Mouse (Mus musculus) intestine, embryonic 15.5 days (tissue): Measurements from ENCODE around the gene Arl3. TPM values are rescaled to one million over a fixed set of nuclear protein-coding genes. Genes with fewer than 3 reads are reported as not detected.
"Not testable (repeated sequence)": the region's sequence is repeated elsewhere in the genome, so short reads cannot be mapped to it uniquely, and the experiment has no call there.

Experiments
- ATAC-seq: fragments of 200-750 bp; cut with Nextera tagmentation; 2 replicates; pipeline ENCODE4 v1.8.0; 2017; ENCODE audit warnings: moderate TSS enrichment, moderate library complexity
- H3K27ac ChIP-seq: fragments of 300-500 bp; sonication (generic); 2 replicates; pipeline ENCODE4 v1.5.1; 2015; ENCODE audit warnings: mild to moderate bottlenecking, inconsistent platforms
- H3K27me3 ChIP-seq: fragments of 300-500 bp; sonication (generic); replicated peaks from 2 replicates; pipeline ENCODE4 v1.6.1; 2015; ENCODE audit warnings: inconsistent platforms
- H3K36me3 ChIP-seq: fragments of 300-500 bp; sonication (generic); 2 replicates; pipeline ENCODE4 v1.6.1; 2015; ENCODE audit warnings: inconsistent platforms
- H3K4me1 ChIP-seq: fragments of 300-500 bp; sonication (generic); replicated peaks from 2 replicates; pipeline ENCODE4 v1.6.1; 2015; ENCODE audit warnings: inconsistent platforms
- H3K4me2 ChIP-seq: fragments of 300-500 bp; sonication (generic); replicated peaks from 2 replicates; pipeline ENCODE4 v1.6.1; 2015; ENCODE audit warnings: mild to moderate bottlenecking, inconsistent platforms
- H3K4me3 ChIP-seq: fragments of 300-500 bp; sonication (generic); replicated peaks from 2 replicates; pipeline ENCODE4 v1.5.1; 2015; ENCODE audit warnings: inconsistent platforms
- H3K9ac ChIP-seq: fragments of 300-500 bp; sonication (generic); 2 replicates; pipeline ENCODE4 v1.6.1; 2015; ENCODE audit warnings: inconsistent platforms
- H3K9me3 ChIP-seq: fragments of 300-500 bp; sonication (generic); 2 replicates; pipeline ENCODE4 v1.6.1; 2016; ENCODE audit warnings: inconsistent platforms
- WGBS: fragments of 180-500 bp; shearing (Covaris S2); methylation state at CpG from one replicate; pipeline ENCODE4 v1.1.7; 2015; 5-methylcytosine and 5-hydroxymethylcytosine counted together
- polyA plus RNA-seq: library from polyadenylated mRNA; unstranded; fragments of >200 nt; fragmentation: Nextera tagmentation; extraction: Ambion mirVana; gene quantifications from 2 replicates; pipeline ENCODE4 v1.2.1, GENCODE M21; 2015

Gene Arl3
- polyA plus RNA-seq, 1 experiment from 2014 or later = 69.9 TPM

DNA sequence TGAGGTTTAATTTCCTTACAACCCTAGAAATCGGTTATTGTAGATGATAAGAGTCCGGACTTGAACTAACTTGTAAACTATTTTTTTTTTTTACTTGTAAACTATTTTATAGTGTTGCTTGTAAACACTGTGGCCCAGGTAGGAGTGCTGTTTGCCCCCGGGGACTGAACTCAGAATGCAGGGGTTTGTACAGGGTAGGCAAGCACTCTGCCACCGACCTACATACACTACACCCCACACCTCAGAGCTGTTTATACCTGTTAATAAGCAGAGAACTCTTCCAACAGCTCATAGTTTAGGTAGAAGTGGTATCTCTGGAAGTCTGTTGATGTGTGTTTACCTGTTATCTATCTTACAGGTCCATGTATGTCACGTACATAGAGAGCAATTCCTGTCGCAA is 992 bp upstream of the Arl3 start:
- WGBS = 39% methylated on average over 6 of the region's 6 CpGs
- ATAC-seq = no peak
- H3K4me2 ChIP-seq = peak overlapping the region; percentile 86
- H3K4me3 ChIP-seq = peak overlapping the region; percentile 84
- no peak overlapping the region for H3K27ac ChIP-seq
- peaks cover 10% of the 10 kb centered on the region; the same call in 1 of the 2 replicates for H3K4me1 ChIP-seq
- no peaks in the 10 kb centered on the region for H3K27me3 ChIP-seq
- no peaks in the 10 kb centered on the region for H3K36me3 ChIP-seq
- H3K9ac ChIP-seq = peak overlapping the region; percentile 77; the same call in 1 of the 2 replicates
- no peaks in the 10 kb centered on the region for H3K9me3 ChIP-seq

- WGBS = 1% methylated on average over 17 of the region's 17 CpGs
- Histone ChIP-seq H3K9ac (peak overlapping the region; percentile 67), H3K9me3 (no peaks in the 10 kb centered on the region), H3K27ac (peak overlapping the region; percentile 59), H3K4me3 (peak overlapping the region; percentile 84), H3K4me1 (peaks cover 10% of the 10 kb centered on the region; the same call in 1 of the 2 replicates), H3K4me2 (peak overlapping the region; percentile 78), H3K36me3 (no peaks in the 10 kb centered on the region), H3K27me3 (no peaks in the 10 kb centered on the region)
- ATAC-seq = no peak; the same call in 1 of the 2 replicates
Observed at GRCm38 (mm10) chr19:46572548-46572947, 450 bp downstream of the Arl3 start.

DNA sequence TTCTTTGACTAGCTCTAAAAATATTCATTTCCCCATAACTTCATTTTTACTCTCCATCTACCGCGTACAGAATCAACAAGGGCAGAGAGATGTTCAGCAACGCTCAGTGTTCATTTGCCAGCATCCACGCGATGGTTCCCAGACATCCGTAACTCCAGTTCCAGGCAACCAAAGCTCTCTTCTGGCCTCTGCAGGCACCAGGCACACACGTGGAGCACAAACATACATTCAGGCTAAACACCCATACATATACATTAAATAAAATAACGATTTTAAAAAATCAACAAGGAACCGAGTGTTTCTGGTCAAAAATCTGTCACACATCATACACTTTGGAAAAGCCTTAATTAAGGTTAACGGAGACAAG is 1.1 kb downstream of the Arl3 start:
- no peaks in the 10 kb centered on the region for H3K27me3 ChIP-seq
- H3K9ac ChIP-seq = no peak overlapping the region
- H3K4me2 ChIP-seq = peak overlapping the region; percentile 78
- H3K36me3 ChIP-seq = no peaks in the 10 kb centered on the region
- 21% methylated on average over 10 of the region's 10 CpGs for WGBS
- no peak overlapping the region for H3K27ac ChIP-seq
- ATAC-seq = no peak
- no peaks in the 10 kb centered on the region for H3K9me3 ChIP-seq
- H3K4me3 ChIP-seq = peak overlapping the region; percentile 84
- peaks cover 10% of the 10 kb centered on the region; the same call in 1 of the 2 replicates for H3K4me1 ChIP-seq

- H3K4me3 ChIP-seq = peak overlapping the region; percentile 84; the same call in 1 of the 2 replicates
- H3K4me1 ChIP-seq = peaks cover 10% of the 10 kb centered on the region; the same call in 1 of the 2 replicates
- not testable (repeated sequence) for H3K36me3 ChIP-seq, ATAC-seq, H3K27me3 ChIP-seq, H3K27ac ChIP-seq, H3K9me3 ChIP-seq, H3K9ac ChIP-seq
- WGBS = 71% methylated on average over 3 of the region's 3 CpGs
- H3K4me2 ChIP-seq = peak overlapping the region; percentile 78; the same call in 1 of the 2 replicates
Observed at GRCm38 (mm10) chr19:46571211-46571877, 1.7 kb downstream of the Arl3 start.

GRCm38 (mm10) chr19:46564043-46564462 is 8.9 kb downstream of the Arl3 start:
- Histone ChIP-seq H3K36me3 (no peaks in the 10 kb centered on the region), H3K27me3 (no peaks in the 10 kb centered on the region), H3K9ac (no peak overlapping the region), H3K9me3 (no peaks in the 10 kb centered on the region), H3K4me2 (no peak overlapping the region), H3K4me3 (no peak overlapping the region), H3K4me1 (0 out of 2 replicates have a peak, but pooled peaks cover 2% of the 10 kb centered on the region), H3K27ac (no peak overlapping the region)
- 71% methylated on average over 14 of the region's 14 CpGs for WGBS
- ATAC-seq = no peak

DNA sequence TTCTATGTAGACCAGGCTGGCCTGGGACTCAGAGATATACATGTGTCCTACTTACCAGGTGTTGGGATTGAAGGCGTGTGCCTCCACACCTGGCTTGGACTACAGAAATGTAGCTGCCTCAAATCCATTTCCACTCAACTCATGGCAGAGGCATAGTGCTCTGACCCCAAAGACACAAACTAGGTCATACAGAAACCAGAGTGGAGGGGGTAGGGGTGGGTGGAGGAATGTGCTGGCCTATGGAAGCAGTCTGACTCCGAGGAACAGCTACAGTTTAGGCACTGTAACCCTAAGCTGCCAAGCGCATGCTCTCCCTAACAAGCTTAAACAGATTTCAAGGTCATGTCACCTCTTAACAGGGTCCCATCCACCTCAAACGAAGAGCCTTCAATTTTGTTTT is 9.4 kb downstream of the Arl3 start:
- WGBS = 83% methylated on average over 4 of the region's 4 CpGs
- Histone ChIP-seq H3K4me3 (no peak overlapping the region), H3K4me2 (no peak overlapping the region), H3K4me1 (0 out of 2 replicates have a peak, but pooled peaks cover 2% of the 10 kb centered on the region), H3K27ac (no peak overlapping the region), H3K36me3 (no peaks in the 10 kb centered on the region), H3K9ac (no peak overlapping the region), H3K9me3 (no peaks in the 10 kb centered on the region), H3K27me3 (no peaks in the 10 kb centered on the region)
- no peak for ATAC-seq

GRCm38 (mm10) chr19:46562581-46563515 is 10.2 kb downstream of the Arl3 start:
- H3K9ac ChIP-seq = no peak overlapping the region
- H3K4me1 ChIP-seq = 0 out of 2 replicates have a peak, but pooled peaks cover 2% of the 10 kb centered on the region
- no peak overlapping the region for H3K4me3 ChIP-seq
- ATAC-seq = no peak
- no peak overlapping the region for H3K4me2 ChIP-seq
- 85% methylated on average over 14 of the region's 14 CpGs for WGBS
- no peaks in the 10 kb centered on the region for H3K36me3 ChIP-seq
- no peak overlapping the region for H3K27ac ChIP-seq
- no peaks in the 10 kb centered on the region for H3K9me3 ChIP-seq
- no peaks in the 10 kb centered on the region for H3K27me3 ChIP-seq

DNA sequence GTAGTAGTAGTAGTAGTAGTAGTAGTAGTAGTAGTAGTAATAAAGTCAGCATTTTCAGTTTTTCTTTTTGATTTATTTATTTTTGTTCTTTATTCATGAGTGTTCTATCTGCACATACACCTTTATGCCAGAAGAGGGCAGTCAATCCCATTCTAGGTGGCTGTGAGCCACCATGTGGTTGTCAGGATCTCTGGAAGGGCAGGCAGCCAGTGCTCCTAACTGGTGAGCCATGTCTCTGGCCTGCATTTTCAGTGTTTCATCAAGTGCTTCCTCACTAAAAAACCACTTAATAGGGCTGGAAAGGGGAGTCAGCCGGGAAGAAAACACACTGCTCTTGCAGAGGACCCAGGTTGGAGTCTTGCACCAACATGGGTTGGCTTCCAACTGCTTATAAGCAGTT is 10.9 kb downstream of the Arl3 start:
- Histone ChIP-seq H3K4me3 (no peak overlapping the region), H3K27me3 (no peaks in the 10 kb centered on the region), H3K4me1 (0 out of 2 replicates have a peak, but pooled peaks cover 2% of the 10 kb centered on the region), H3K9ac (no peak overlapping the region), H3K4me2 (no peak overlapping the region), H3K9me3 (no peaks in the 10 kb centered on the region), H3K36me3 (no peaks in the 10 kb centered on the region), H3K27ac (no peak overlapping the region)
- WGBS = 41% methylated on average over 1 of the region's 1 CpGs
- peak; percentile 56; the same call in 1 of the 2 replicates for ATAC-seq

DNA sequence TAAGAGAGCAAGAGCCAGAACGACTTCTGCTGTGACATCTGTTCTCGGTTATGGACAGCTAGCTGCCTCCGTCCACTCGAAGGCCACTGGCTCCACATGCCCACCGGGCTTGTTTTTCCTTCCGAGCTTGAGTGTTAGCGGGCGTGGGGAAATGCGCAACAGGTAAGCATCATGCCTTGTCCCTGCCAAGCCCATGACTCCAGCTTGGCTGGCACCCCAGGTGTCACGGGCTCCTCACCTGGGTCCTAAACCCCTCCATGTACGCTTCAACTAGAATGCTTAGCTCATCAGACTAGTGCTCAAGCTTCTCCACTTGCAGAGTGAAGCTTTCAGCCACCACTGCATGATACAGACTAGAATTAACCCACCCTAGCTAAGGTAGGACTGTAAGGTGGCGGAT is 14.4 kb downstream of the Arl3 start:
- ATAC-seq = no peak

GRCm38 (mm10) chr19:46558009-46558408 is 15.0 kb downstream of the Arl3 start:
- Histone ChIP-seq H3K27ac (no peak overlapping the region), H3K4me2 (no peak overlapping the region), H3K4me1 (peaks cover 8% of the 10 kb centered on the region; the same call in 1 of the 2 replicates), H3K36me3 (no peaks in the 10 kb centered on the region), H3K27me3 (no peaks in the 10 kb centered on the region), H3K4me3 (no peak overlapping the region), H3K9me3 (no peaks in the 10 kb centered on the region), H3K9ac (no peak overlapping the region)
- no peak for ATAC-seq
- 79% methylated on average over 8 of the region's 8 CpGs for WGBS

More for the DNA sequence above, 14.4 kb downstream of the Arl3 start:
- WGBS = 75% methylated on average over 12 of the region's 12 CpGs
- H3K4me3 ChIP-seq = no peak overlapping the region
- no peaks in the 10 kb centered on the region for H3K9me3 ChIP-seq
- no peaks in the 10 kb centered on the region for H3K36me3 ChIP-seq
- H3K27ac ChIP-seq = no peak overlapping the region
- H3K9ac ChIP-seq = no peak overlapping the region
- peaks cover 4% of the 10 kb centered on the region; the same call in 1 of the 2 replicates for H3K4me1 ChIP-seq
- no peaks in the 10 kb centered on the region for H3K27me3 ChIP-seq
- no peak overlapping the region for H3K4me2 ChIP-seq

- Histone ChIP-seq H3K4me1 (peaks cover 6% of the 10 kb centered on the region; the same call in 1 of the 2 replicates), H3K27ac (no peak overlapping the region), H3K27me3 (no peaks in the 10 kb centered on the region), H3K36me3 (0 out of 2 replicates have a peak, but pooled peaks cover 5% of the 10 kb centered on the region), H3K9ac (no peak overlapping the region), H3K4me2 (no peak overlapping the region), H3K9me3 (no peaks in the 10 kb centered on the region), H3K4me3 (no peak overlapping the region)
- peak; percentile 53 for ATAC-seq
- 48% methylated on average over 11 of the region's 11 CpGs for WGBS
Observed at GRCm38 (mm10) chr19:46553541-46553955, 19.4 kb downstream of the Arl3 start.

GRCm38 (mm10) chr19:46552496-46552895 is 20.5 kb downstream of the Arl3 start:
- no peak overlapping the region for H3K9ac ChIP-seq
- 0 out of 2 replicates have a peak, but pooled peaks cover 5% of the 10 kb centered on the region for H3K36me3 ChIP-seq
- no peak overlapping the region for H3K4me3 ChIP-seq
- WGBS = 79% methylated on average over 3 of the region's 4 CpGs
- H3K27ac ChIP-seq = no peak overlapping the region
- peaks cover 6% of the 10 kb centered on the region; the same call in 1 of the 2 replicates for H3K4me1 ChIP-seq
- H3K27me3 ChIP-seq = no peaks in the 10 kb centered on the region
- ATAC-seq = no peak
- no peaks in the 10 kb centered on the region for H3K9me3 ChIP-seq
- no peak overlapping the region for H3K4me2 ChIP-seq
